ENCODE assay signal across 24 mouse cellular contexts in the genomic region with DNA sequence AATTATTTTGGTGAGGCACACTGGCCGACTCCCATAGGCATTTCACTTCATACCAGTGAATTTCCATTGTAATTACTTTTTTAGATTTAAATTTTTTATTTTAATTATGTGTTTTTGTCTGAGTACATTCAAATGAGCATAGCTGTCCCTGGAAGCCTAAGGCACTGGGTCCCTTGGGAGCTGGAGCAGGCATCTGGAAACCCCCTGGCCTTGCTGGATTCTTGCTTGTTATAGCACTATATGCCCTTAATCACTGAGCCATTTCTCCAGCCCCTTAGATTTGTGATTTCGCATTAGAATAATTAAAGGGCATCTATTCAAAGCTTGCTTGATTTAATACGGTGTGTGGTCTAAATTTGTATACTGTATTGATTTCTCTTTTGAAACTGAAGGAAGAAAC.
"Had no signal": no experiment of that assay in that cellular context is flagged by ENCODE, and none has a peak within 500 bp of the region (broad histone marks: within the 10 kb centered on the region; RNA-seq: fewer than 3 reads in every experiment).

No protein-coding gene starts in this region.

- H3K27ac ChIP-seq: heart, adult 2 months; heart, embryonic 13.5 days; heart, embryonic 15.5 days; hindbrain, embryonic 14.5 days; hindbrain, postnatal 0 days; kidney, embryonic 15.5 days; kidney, postnatal 0 days; limb, embryonic 13.5 days; limb, embryonic 15.5 days had no signal

- ATAC-seq: hindbrain, postnatal 0 days; intestine, embryonic 16.5 days had no signal

- H3K4me2 ChIP-seq: heart, embryonic 11.5 days; heart, embryonic 13.5 days; heart, embryonic 15.5 days; hindbrain, embryonic 14.5 days; kidney, embryonic 15.5 days; limb, embryonic 13.5 days; limb, embryonic 15.5 days had no signal

- H3K27me3 ChIP-seq: heart, embryonic 13.5 days; heart, embryonic 15.5 days; kidney, embryonic 15.5 days; limb, embryonic 13.5 days; limb, embryonic 15.5 days had no signal

- H3K9me3 ChIP-seq: heart, embryonic 13.5 days; heart, embryonic 15.5 days; kidney, embryonic 15.5 days; limb, embryonic 13.5 days; limb, embryonic 15.5 days had no signal

- H3K9ac ChIP-seq: heart, embryonic 13.5 days; heart, embryonic 15.5 days; hindbrain, embryonic 14.5 days; kidney, embryonic 15.5 days; limb, embryonic 13.5 days; limb, embryonic 15.5 days had no signal

- DNase-seq: gastrocnemius, postnatal 14 days; gastrocnemius, postnatal 36 days; heart, adult 11 months; heart, adult 2 months; heart, postnatal 14 days; heart, postnatal 36 days; kidney, adult 11 months; kidney, adult 2 months; kidney, adult 9 months; kidney, postnatal 14 days; kidney, postnatal 36 days; layer of hippocampus, adult 9-11 months; layer of hippocampus, postnatal 36 days; left cerebral cortex, postnatal 4 days had no signal

- H3K4me1 ChIP-seq: kidney, embryonic 15.5 days; limb, embryonic 13.5 days; limb, embryonic 15.5 days had no signal

- H3K36me3 ChIP-seq: heart, embryonic 13.5 days; heart, embryonic 15.5 days; kidney, embryonic 15.5 days; limb, embryonic 13.5 days; limb, embryonic 15.5 days had no signal

- H3K4me3 ChIP-seq: heart, adult 2 months; heart, embryonic 13.5 days; heart, embryonic 15.5 days; kidney, embryonic 15.5 days; limb, embryonic 13.5 days; limb, embryonic 15.5 days had no signal
